Mouse (Mus musculus): ENCODE data around the gene Gm10097. TPM values are rescaled to one million over a fixed set of nuclear protein-coding genes. Genes with fewer than 3 reads are reported as not detected.

Gm10097 gene
- total RNA-seq, 1 experiment = not detected

DNA sequence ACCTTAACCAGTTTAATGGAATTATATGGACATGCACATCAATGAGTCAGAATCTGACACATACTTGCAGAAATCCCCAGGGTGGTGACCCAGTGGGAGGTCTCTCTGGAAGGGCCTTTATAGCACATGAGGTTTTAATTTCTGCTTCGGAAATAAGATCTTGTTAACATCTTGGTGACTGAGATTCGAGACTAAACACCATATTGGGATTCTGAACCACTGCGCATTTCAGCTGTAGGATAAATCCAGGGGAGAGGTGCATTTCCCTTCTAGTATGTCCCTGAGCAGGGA is 1.9 kb downstream of the Gm10097 start:
- TF ChIP-seq ZNF384 (IDR thresholded peaks at IDR 0.05; ENCODE audit: low read depth, low read length) (no peak), HCFC1 (IDR thresholded peaks at IDR 0.05; ENCODE audit: borderline replicate concordance, insufficient read depth, low read length) (no peak), MAFK (IDR thresholded peaks at IDR 0.05; ENCODE audit: insufficient read depth, low read depth, low read length) (no peak), ZC3H11A (IDR thresholded peaks at IDR 0.05; ENCODE audit: borderline replicate concordance, low read depth, low read length) (no peak), CHD2 (IDR thresholded peaks at IDR 0.05; ENCODE audit: low read depth, low read length) (no peak)
- DNase-seq (ENCODE audit: low read depth, low spot score) = no peak
- H3K27ac ChIP-seq (ENCODE audit: insufficient read depth, low read depth, low read length, poor library complexity, severe bottlenecking) = no peak overlapping the region
- no peaks in the 10 kb centered on the region for H3K9me3 ChIP-seq (ENCODE audit: control insufficient read depth, insufficient read depth, low read depth, low read length)
- no peak overlapping the region for H3K4me3 ChIP-seq (ENCODE audit: insufficient read depth in 1 of 2, low read depth in 1 of 2, low read length in 2 of 2, poor library complexity in 1 of 2, severe bottlenecking in 1 of 2)
- no peak overlapping the region for H3K9ac ChIP-seq (ENCODE audit: insufficient read depth, low read depth, low read length, poor library complexity, severe bottlenecking)
- in situ Hi-C loops (cut with MboI; ENCODE audit: low sequenced_read_pairs in 2 of 2, unreplicated experiment in 2 of 2) = no loop called here
- no peaks in the 10 kb centered on the region for H3K4me1 ChIP-seq (ENCODE audit: control insufficient read depth in 2 of 2, insufficient read depth in 2 of 2, low read length in 2 of 2, poor library complexity in 1 of 2)
- H3K36me3 ChIP-seq (ENCODE audit: control insufficient read depth, insufficient read depth, low read length, poor library complexity, severe bottlenecking) = no peaks in the 10 kb centered on the region

DNA sequence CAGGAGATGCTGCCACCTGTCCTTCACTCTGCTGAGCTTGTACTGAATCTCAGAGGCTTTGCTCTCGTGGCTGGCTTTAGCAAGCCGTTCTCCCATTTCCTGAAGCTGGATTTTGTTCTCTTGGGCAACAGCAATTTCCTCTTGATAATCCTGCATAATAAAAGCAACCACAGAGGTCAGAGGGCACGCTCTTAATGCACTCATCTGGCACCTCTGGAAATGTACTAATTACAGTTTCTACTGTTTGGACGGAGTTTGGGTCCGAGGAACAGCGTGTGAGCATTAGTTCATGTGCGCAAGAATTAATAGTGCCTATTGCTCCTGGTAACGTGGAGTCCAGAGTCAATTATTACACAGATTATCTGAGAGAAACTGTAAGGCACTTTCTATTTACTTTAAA is 3.1 kb downstream of the Gm10097 start:
- in situ Hi-C loops (cut with MboI; ENCODE audit: low sequenced_read_pairs in 2 of 2, unreplicated experiment in 2 of 2) = no loop called here
- Histone ChIP-seq H3K9ac (ENCODE audit: insufficient read depth, low read depth, low read length, poor library complexity, severe bottlenecking) (no peak overlapping the region), H3K4me3 (ENCODE audit: insufficient read depth in 1 of 2, low read depth in 1 of 2, low read length in 2 of 2, poor library complexity in 1 of 2, severe bottlenecking in 1 of 2) (no peak overlapping the region), H3K27ac (ENCODE audit: insufficient read depth, low read depth, low read length, poor library complexity, severe bottlenecking) (no peak overlapping the region), H3K36me3 (ENCODE audit: control insufficient read depth, insufficient read depth, low read length, poor library complexity, severe bottlenecking) (no peaks in the 10 kb centered on the region), H3K4me1 (ENCODE audit: control insufficient read depth in 2 of 2, insufficient read depth in 2 of 2, low read length in 2 of 2, poor library complexity in 1 of 2) (no peaks in the 10 kb centered on the region), H3K9me3 (ENCODE audit: control insufficient read depth, insufficient read depth, low read depth, low read length) (no peaks in the 10 kb centered on the region)
- TF ChIP-seq HCFC1 (IDR thresholded peaks at IDR 0.05; ENCODE audit: borderline replicate concordance, insufficient read depth, low read length) (no peak), ZNF384 (IDR thresholded peaks at IDR 0.05; ENCODE audit: low read depth, low read length) (no peak), CHD2 (IDR thresholded peaks at IDR 0.05; ENCODE audit: low read depth, low read length) (no peak), MAFK (IDR thresholded peaks at IDR 0.05; ENCODE audit: insufficient read depth, low read depth, low read length) (no peak), ZC3H11A (IDR thresholded peaks at IDR 0.05; ENCODE audit: borderline replicate concordance, low read depth, low read length) (no peak)
- no peak for DNase-seq (ENCODE audit: low read depth, low spot score)

DNA sequence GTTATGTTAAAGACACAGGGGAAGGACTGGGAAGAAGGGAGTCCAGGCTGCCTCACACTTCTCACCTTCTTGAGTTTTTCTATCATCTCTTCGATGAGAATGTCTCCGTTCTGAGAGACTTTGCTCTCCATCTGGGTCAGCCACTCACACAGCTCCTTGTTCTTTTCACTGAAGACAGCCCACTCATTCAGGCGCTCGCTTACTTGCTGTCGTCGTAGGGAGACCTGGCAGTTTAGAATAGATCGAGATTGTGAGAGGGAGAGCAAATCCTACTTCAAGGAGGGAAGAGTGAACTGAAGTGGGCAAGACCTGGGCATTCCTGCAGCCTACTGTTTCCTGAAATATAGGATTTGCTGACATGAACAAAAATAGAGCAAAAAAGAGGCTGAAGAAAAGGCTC is 6.7 kb downstream of the Gm10097 start:
- no peak overlapping the region for H3K9ac ChIP-seq (ENCODE audit: insufficient read depth, low read depth, low read length, poor library complexity, severe bottlenecking)
- H3K4me1 ChIP-seq (ENCODE audit: control insufficient read depth in 2 of 2, insufficient read depth in 2 of 2, low read length in 2 of 2, poor library complexity in 1 of 2) = no peaks in the 10 kb centered on the region
- in situ Hi-C loops (cut with MboI; ENCODE audit: low sequenced_read_pairs in 2 of 2, unreplicated experiment in 2 of 2) = no loop called here
- no peak for DNase-seq (ENCODE audit: low read depth, low spot score)
- TF ChIP-seq ZNF384 (IDR thresholded peaks at IDR 0.05; ENCODE audit: low read depth, low read length) = no peak
- no peak for TF ChIP-seq CHD2 (IDR thresholded peaks at IDR 0.05; ENCODE audit: low read depth, low read length)
- no peak for TF ChIP-seq MAFK (IDR thresholded peaks at IDR 0.05; ENCODE audit: insufficient read depth, low read depth, low read length)
- TF ChIP-seq HCFC1 (IDR thresholded peaks at IDR 0.05; ENCODE audit: borderline replicate concordance, insufficient read depth, low read length) = no peak
- no peak for TF ChIP-seq ZC3H11A (IDR thresholded peaks at IDR 0.05; ENCODE audit: borderline replicate concordance, low read depth, low read length)
- no peak overlapping the region for H3K4me3 ChIP-seq (ENCODE audit: insufficient read depth in 1 of 2, low read depth in 1 of 2, low read length in 2 of 2, poor library complexity in 1 of 2, severe bottlenecking in 1 of 2)
- H3K9me3 ChIP-seq (ENCODE audit: control insufficient read depth, insufficient read depth, low read depth, low read length) = no peaks in the 10 kb centered on the region
- H3K36me3 ChIP-seq (ENCODE audit: control insufficient read depth, insufficient read depth, low read length, poor library complexity, severe bottlenecking) = no peaks in the 10 kb centered on the region
- H3K27ac ChIP-seq (ENCODE audit: insufficient read depth, low read depth, low read length, poor library complexity, severe bottlenecking) = no peak overlapping the region

DNA sequence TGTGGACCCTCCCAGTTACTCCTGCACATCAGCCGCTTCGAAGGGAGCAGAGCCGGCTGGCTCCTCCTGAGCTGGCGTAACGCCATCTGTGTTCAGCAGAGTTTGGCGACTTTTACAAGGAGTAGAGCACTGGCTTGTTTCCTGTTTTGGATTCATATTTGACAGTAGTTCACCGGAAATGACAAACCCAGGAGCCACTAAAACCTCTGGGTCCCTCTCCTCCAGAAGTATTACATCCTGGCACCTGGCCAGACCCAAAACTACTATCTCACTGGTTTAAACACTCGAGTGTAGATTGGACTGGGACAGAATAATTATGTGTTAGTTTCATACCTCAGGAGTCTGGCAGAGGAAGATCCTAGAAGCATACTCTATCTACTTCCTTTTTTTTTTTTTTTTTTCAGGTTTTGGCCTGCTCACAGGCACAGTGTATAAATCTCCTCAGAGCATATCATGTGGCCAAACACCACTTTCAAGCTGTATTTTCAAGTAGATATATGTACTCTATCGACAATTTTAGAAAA is 11.0 kb downstream of the Gm10097 start:
- no peak for TF ChIP-seq CHD2 (IDR thresholded peaks at IDR 0.05; ENCODE audit: low read depth, low read length)
- TF ChIP-seq ZNF384 (IDR thresholded peaks at IDR 0.05; ENCODE audit: low read depth, low read length) = no peak
- TF ChIP-seq ZC3H11A (IDR thresholded peaks at IDR 0.05; ENCODE audit: borderline replicate concordance, low read depth, low read length) = no peak
- no peak for TF ChIP-seq MAFK (IDR thresholded peaks at IDR 0.05; ENCODE audit: insufficient read depth, low read depth, low read length)
- no peak for TF ChIP-seq HCFC1 (IDR thresholded peaks at IDR 0.05; ENCODE audit: borderline replicate concordance, insufficient read depth, low read length)
- no peak for DNase-seq (ENCODE audit: low read depth, low spot score)
- in situ Hi-C loops (cut with MboI; ENCODE audit: low sequenced_read_pairs in 2 of 2, unreplicated experiment in 2 of 2) = no loop called here

DNA sequence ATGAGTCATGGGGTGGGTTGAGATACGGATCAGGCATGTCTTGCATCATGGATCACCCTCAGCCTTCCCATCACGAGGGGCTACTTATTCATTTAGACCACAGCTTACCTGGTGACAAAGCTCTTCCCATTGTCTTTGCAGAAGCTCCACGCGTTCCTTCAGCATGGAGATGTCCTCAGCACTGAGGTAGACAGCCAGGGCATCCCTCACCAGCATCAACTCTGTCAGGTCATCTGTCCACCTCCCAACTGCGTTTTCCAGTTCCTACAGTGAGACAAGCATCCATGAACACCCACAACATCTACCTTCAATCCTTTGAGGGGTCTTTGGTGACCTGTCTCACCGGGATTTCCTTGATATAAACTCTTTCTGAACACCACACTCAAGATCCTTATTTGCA is 14.7 kb downstream of the Gm10097 start:
- H3K9me3 ChIP-seq (ENCODE audit: control insufficient read depth, insufficient read depth, low read depth, low read length) = no peaks in the 10 kb centered on the region
- TF ChIP-seq HCFC1 (IDR thresholded peaks at IDR 0.05; ENCODE audit: borderline replicate concordance, insufficient read depth, low read length) (no peak), ZNF384 (IDR thresholded peaks at IDR 0.05; ENCODE audit: low read depth, low read length) (no peak), ZC3H11A (IDR thresholded peaks at IDR 0.05; ENCODE audit: borderline replicate concordance, low read depth, low read length) (no peak)
- no peak for DNase-seq (ENCODE audit: low read depth, low spot score)
- H3K27ac ChIP-seq (ENCODE audit: insufficient read depth, low read depth, low read length, poor library complexity, severe bottlenecking) = no peak overlapping the region
- H3K4me3 ChIP-seq (ENCODE audit: insufficient read depth in 1 of 2, low read depth in 1 of 2, low read length in 2 of 2, poor library complexity in 1 of 2, severe bottlenecking in 1 of 2) = no peak overlapping the region
- in situ Hi-C loops (cut with MboI; ENCODE audit: low sequenced_read_pairs in 2 of 2, unreplicated experiment in 2 of 2) = no loop called here
- H3K9ac ChIP-seq (ENCODE audit: insufficient read depth, low read depth, low read length, poor library complexity, severe bottlenecking) = no peak overlapping the region
- H3K4me1 ChIP-seq (ENCODE audit: control insufficient read depth in 2 of 2, insufficient read depth in 2 of 2, low read length in 2 of 2, poor library complexity in 1 of 2) = no peaks in the 10 kb centered on the region
- H3K36me3 ChIP-seq (ENCODE audit: control insufficient read depth, insufficient read depth, low read length, poor library complexity, severe bottlenecking) = no peaks in the 10 kb centered on the region

More for the DNA sequence above, 11.0 kb downstream of the Gm10097 start:
- H3K9ac ChIP-seq (ENCODE audit: insufficient read depth, low read depth, low read length, poor library complexity, severe bottlenecking) = no peak overlapping the region
- no peak overlapping the region for H3K27ac ChIP-seq (ENCODE audit: insufficient read depth, low read depth, low read length, poor library complexity, severe bottlenecking)
- H3K36me3 ChIP-seq (ENCODE audit: control insufficient read depth, insufficient read depth, low read length, poor library complexity, severe bottlenecking) = no peaks in the 10 kb centered on the region
- H3K4me3 ChIP-seq (ENCODE audit: insufficient read depth in 1 of 2, low read depth in 1 of 2, low read length in 2 of 2, poor library complexity in 1 of 2, severe bottlenecking in 1 of 2) = no peak overlapping the region
- H3K9me3 ChIP-seq (ENCODE audit: control insufficient read depth, insufficient read depth, low read depth, low read length) = no peaks in the 10 kb centered on the region
- H3K4me1 ChIP-seq (ENCODE audit: control insufficient read depth in 2 of 2, insufficient read depth in 2 of 2, low read length in 2 of 2, poor library complexity in 1 of 2) = no peaks in the 10 kb centered on the region
